Mouse (Mus musculus) spleen, adult 18-20 months (tissue): ENCODE results near the gene Ssxb10.
"Not testable (repeated sequence)": the region's sequence is repeated elsewhere in the genome, so short reads cannot be mapped to it uniquely, and the experiment has no call there.

ENCODE experiments used
- DNase-seq, 2 experiments: peaks; one replicate each; pipeline ENCODE4 v3.0.0; 2022; ENCODE audit warnings: mixed read lengths in 2 of 2

Gene Ssxb10

DNA sequence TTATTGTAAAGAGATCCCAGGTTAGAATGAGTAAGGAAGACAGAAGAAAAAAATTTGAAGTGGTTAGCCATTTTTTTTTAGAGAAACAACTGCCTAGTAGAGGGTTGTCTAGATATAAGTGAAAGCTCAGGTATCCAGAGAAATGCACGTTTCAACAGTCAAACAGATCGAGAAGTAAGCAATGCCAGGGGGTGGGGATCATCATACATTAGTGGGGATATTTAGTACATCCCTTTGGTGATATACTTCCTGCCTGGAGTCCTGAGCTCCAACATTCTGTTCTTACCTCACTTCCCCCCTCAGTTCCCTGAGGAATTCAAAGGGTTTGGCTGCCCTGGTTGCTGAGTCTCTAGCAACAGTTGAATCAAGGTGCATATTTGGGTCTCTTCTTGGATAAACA is at the start of gene Ssxb10:
Gene Ssxb10, plus strand, starts transcription at position 301 of the 400 bp plus-strand sequence.
- no peak for DNase-seq

- DNase-seq, result no peak
These were observed 38.6 kb upstream of the Ssxb10 start for GRCm38 (mm10) chrX:8288621-8289020.

DNA sequence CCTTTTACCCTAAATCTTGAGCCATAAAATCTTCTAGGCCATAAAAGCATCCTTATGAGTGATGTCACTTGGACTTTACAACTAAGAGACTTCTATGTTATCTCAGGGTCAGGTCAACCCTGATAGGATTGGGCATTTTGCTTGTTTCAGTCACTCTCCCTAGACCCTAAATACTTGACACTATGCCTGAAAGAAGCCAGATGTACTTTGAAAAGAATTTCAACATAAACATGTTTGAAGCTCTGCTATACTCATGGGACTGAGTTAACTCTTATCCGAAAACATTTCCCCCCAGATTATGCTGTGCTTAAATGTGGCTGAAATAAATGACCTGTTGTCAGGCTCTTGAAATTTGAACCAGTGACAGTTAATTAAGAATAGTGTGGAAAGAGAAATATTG is 17.9 kb upstream of the Ssxb10 start:
- DNase-seq, result no peak

- peak; percentile 32 to 49 for DNase-seq
These were observed 12.3 kb upstream of the Ssxb10 start for GRCm38 (mm10) chrX:8314905-8315304.

DNA sequence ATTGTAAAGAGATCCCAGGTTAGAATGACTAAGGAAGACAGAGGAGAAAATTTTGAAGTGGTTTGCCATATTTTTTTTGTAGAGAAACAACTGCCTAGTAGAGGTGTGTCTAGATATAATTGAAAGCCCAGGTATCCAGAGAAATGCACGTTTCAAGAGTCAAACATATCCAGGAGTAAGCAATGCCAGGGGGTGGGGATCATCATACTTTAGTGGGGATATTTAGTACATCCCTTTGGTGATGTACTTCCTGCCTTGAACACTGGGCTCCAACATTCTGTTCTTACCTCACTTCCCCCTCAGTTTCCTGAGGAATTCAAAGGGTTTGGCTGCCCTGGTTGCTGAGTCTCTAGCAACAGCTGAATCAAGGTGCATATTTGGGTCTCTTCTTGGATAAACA is 39.5 kb downstream of the Ssxb10 start, which contains the start of gene Ssxb9:
Gene Ssxb9, plus strand, starts transcription at position 301 of the 400 bp plus-strand sequence.
- not testable (repeated sequence) for DNase-seq
